Mouse (Mus musculus) v-Abl transformed pro-B cells (cell line): ENCODE results near the gene Dnah1.

ENCODE experiments used
- in situ Hi-C, 2 experiments: fragments of 400-800 bp; cut with MboI; formaldehyde crosslinking; loops; one replicate each; pipeline ENCODE4 v1.15.1; 2025; ENCODE audit not compliant: unreplicated experiment in 2 of 2

The Dnah1 gene

GRCm38 (mm10) chr14:31323849-31324792 is at the start of gene Dnah1:
TSS of gene Dnah1 (minus strand) at chr14:31323896.
- in situ Hi-C loops: no loop called here

- in situ Hi-C loops: loop anchor here (10.0 to 25.0 kb wide), 4 partner anchors 235 to 1668 kb away; no protein-coding TSS in a partner anchor
These were observed 45.7 kb upstream of the Dnah1 start for GRCm38 (mm10) chr14:31369377-31369776.

DNA sequence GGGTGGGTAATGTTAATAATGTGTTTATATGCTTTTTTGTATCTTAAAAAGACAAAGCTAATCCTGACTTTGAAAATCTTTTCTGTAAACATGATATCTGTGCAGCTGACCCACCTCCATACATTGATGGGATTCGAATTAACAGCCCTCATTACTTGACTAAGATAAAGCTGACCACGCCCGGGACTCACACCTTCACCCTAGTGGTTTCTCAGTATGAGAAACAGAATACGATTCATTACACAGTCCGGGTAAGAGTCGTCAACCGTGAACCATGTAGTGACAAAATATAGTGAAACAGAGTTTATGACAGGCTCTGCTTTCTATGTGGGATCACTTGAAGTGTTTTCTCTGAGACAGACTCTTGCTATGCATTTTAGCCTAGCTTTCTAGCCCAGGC is 44.3 kb upstream of the Dnah1 start:
- in situ Hi-C loops: loop anchor here (10.0 to 25.0 kb wide), 4 partner anchors 237 to 1669 kb away; no protein-coding TSS in a partner anchor

- in situ Hi-C loops: loop anchor here (10.0 to 25.0 kb wide), 4 partner anchors 239 to 1672 kb away; no protein-coding TSS in a partner anchor
These were observed 41.7 kb upstream of the Dnah1 start for GRCm38 (mm10) chr14:31365350-31365749.

- in situ Hi-C loops: loop anchor here (10.0 to 25.0 kb wide), 4 partner anchors 240 to 1673 kb away; no protein-coding TSS in a partner anchor
These were observed 40.9 kb upstream of the Dnah1 start for GRCm38 (mm10) chr14:31364589-31364988.

- in situ Hi-C loops: loop anchor here (10.0 to 25.0 kb wide), 4 partner anchors 243 to 1675 kb away; no protein-coding TSS in a partner anchor
These were observed 38.5 kb upstream of the Dnah1 start for GRCm38 (mm10) chr14:31362236-31362635.

- in situ Hi-C loops: loop anchor here in 1 of 2 experiments (25.0 kb wide), 1 partner anchor 742 kb away; the partner anchor contains the start of genes Dph3 and Oxnad1
These were observed 21.7 kb upstream of the Dnah1 start for GRCm38 (mm10) chr14:31345367-31345766.

GRCm38 (mm10) chr14:31343241-31343640 is 19.5 kb upstream of the Dnah1 start:
- in situ Hi-C loops: loop anchor here in 1 of 2 experiments (25.0 kb wide), 1 partner anchor 744 kb away; the partner anchor contains the start of genes Dph3 and Oxnad1

GRCm38 (mm10) chr14:31337947-31338346 is 14.3 kb upstream of the Dnah1 start:
- in situ Hi-C loops: loop anchor here in 1 of 2 experiments (25.0 kb wide), 1 partner anchor 749 kb away; the partner anchor contains the start of genes Dph3 and Oxnad1

- in situ Hi-C loops: loop anchor here in 1 of 2 experiments (25.0 kb wide), 1 partner anchor 750 kb away; the partner anchor contains the start of genes Dph3 and Oxnad1
These were observed 13.7 kb upstream of the Dnah1 start for GRCm38 (mm10) chr14:31337406-31337805.

DNA sequence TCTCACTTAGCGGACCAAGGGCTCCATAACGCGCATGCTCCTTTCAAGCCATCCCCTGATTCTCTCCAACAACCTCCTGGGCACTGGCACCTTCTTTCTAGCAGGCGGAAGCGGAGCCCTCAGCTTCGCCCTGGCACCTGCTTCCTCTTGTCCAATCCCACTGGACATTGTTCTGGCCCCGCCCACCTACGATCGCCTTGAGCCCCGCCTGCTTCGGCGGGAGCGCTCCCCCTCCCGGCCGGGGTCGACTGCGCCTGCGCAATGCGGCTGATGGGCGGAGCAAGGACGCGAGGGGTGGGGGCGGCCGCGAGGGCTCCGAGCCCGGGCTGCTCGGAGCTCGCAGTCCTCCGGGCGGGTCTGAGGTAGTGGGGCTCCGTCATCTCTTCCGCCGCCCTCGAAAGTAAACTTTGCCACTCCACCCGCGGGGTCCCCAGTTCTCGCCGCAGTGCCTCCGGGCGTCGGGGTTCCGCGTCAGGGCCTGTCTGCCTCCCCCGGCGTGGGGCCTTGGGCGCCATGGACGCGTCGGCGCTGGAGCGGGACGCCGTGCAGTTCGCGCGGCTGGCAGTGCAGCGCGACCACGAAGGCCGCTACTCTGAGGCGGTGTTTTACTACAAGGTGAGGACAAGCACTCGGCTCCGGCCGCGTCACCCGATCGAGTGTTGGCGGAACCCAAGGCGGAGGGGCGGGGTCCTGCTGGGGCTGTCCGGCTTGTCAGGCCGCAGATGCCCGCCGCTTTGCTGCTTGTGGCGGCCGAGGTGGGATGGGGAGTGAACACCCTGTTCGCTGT is 12.9 kb upstream of the Dnah1 start, which contains the start of gene Capn7:
TSS of gene Capn7 (plus strand) at position 270 of the 787 bp plus-strand sequence.
- in situ Hi-C loops: loop anchor here in 1 of 2 experiments (25.0 kb wide), 1 partner anchor 751 kb away; the partner anchor contains the start of genes Dph3 and Oxnad1

- in situ Hi-C loops: loop anchor here in 1 of 2 experiments (25.0 kb wide), 1 partner anchor 752 kb away; the partner anchor contains the start of genes Dph3 and Oxnad1
These were observed 12.1 kb upstream of the Dnah1 start for GRCm38 (mm10) chr14:31335765-31336164.

DNA sequence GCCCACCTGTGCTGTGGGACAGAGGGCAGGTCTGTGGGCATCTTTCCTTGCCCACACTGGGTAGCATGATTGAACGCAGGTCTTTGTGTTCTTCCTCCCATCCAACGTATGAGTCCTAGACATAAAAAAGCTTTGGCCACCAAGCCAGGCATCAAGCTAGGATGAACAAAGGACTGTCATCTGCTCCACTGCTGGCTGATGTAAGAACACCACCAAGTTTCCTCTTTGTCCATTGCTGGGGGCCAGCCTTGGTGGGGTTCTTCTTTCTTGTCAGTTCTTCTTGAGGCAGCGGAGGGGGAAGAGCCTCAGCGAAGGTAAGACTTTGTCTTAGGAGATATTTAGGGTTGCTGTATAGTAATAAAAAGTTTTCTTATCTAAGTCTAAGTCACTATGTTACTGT is 7.3 kb upstream of the Dnah1 start:
- in situ Hi-C loops: loop anchor here in 1 of 2 experiments (25.0 kb wide), 1 partner anchor 756 kb away; the partner anchor contains the start of genes Dph3 and Oxnad1

DNA sequence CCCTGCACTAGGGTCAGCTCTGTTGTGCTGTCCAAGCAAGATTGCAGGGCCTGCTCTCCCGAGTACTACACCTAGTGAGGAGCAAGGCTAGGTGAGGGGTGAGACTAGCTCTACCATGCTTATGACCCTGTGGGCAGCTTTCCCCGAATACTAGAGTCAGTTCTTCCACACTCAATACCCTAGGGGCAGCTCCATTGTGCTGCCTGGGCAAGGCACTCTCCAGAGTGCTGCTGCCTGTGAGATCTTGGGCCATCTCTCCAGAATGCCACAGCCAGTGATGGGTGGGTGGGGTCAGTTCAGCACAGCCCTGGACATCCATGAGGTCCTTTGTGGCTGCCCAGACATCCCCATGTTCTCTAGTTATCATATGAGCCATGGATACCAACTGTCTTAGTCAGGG is 6.0 kb upstream of the Dnah1 start:
- in situ Hi-C loops: loop anchor here (5.0 to 25.0 kb wide), 3 partner anchors 57 to 758 kb away; partner anchors contain the start of genes Nisch (in 2 of the 2), Sema3g (in 2 of the 2), Dph3 (in 1 of the 2) and Oxnad1 (in 1 of the 2)

- in situ Hi-C loops: loop anchor here (5.0 to 25.0 kb wide), 3 partner anchors 55 to 760 kb away; partner anchors contain the start of genes Nisch (in 2 of the 2), Sema3g (in 2 of the 2), Dph3 (in 1 of the 2) and Oxnad1 (in 1 of the 2)
These were observed 4.0 kb upstream of the Dnah1 start for GRCm38 (mm10) chr14:31327681-31328080.

GRCm38 (mm10) chr14:31327196-31327595 is 3.5 kb upstream of the Dnah1 start:
- in situ Hi-C loops: loop anchor here (5.0 to 25.0 kb wide), 3 partner anchors 55 to 760 kb away; partner anchors contain the start of genes Nisch (in 2 of the 2), Sema3g (in 2 of the 2), Dph3 (in 1 of the 2) and Oxnad1 (in 1 of the 2)

DNA sequence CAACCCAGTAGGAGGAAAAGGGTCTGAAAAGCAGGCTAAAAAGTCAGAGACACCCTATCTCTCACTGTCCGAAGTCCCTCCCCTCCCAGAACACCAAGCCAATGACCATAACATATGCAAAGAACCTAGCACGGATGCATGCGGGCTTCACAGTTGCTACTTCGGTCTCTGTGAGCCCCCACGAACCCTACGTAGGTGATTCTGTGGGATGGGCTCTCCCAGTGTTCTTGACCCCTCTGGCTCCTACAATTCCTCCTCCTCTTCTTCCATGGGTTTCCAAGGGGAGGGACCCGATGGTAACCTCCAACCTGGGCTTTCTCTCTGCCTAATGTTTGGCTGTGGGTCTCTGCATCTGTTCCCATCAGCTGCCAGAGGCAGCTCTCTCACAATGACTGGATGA is 3.1 kb upstream of the Dnah1 start:
- in situ Hi-C loops: loop anchor here (5.0 to 25.0 kb wide), 3 partner anchors 54 to 761 kb away; partner anchors contain the start of genes Nisch (in 2 of the 2), Sema3g (in 2 of the 2), Dph3 (in 1 of the 2) and Oxnad1 (in 1 of the 2)

GRCm38 (mm10) chr14:31325551-31325950 is 1.9 kb upstream of the Dnah1 start:
- in situ Hi-C loops: loop anchor here (5.0 to 25.0 kb wide), 3 partner anchors 53 to 762 kb away; partner anchors contain the start of genes Nisch (in 2 of the 2), Sema3g (in 2 of the 2), Dph3 (in 1 of the 2) and Oxnad1 (in 1 of the 2)

DNA sequence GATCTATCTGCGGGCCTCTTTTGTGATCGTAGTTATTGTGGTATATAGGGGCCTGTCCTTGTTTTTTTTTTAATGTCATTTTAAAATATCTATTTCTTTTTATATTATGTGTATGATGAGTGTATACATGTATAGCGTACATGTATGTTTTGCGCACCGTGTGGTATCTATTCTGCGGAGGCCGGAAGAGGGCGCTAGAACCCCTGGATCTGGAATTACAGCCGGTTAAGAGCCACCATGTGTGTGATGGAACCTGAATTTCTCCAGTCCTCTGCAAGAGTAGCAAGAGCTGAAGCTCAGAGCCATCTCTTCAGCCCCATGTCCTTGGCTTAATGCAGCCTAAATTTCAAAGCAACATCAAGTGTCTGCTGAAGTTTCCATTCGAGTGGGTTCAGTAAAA is 1.2 kb upstream of the Dnah1 start:
- in situ Hi-C loops: loop anchor here (5.0 to 25.0 kb wide), 3 partner anchors 53 to 762 kb away; partner anchors contain the start of genes Nisch (in 2 of the 2), Sema3g (in 2 of the 2), Dph3 (in 1 of the 2) and Oxnad1 (in 1 of the 2)
